Mouse (Mus musculus): ENCODE measurements around the gene Olfr994.

DNA sequence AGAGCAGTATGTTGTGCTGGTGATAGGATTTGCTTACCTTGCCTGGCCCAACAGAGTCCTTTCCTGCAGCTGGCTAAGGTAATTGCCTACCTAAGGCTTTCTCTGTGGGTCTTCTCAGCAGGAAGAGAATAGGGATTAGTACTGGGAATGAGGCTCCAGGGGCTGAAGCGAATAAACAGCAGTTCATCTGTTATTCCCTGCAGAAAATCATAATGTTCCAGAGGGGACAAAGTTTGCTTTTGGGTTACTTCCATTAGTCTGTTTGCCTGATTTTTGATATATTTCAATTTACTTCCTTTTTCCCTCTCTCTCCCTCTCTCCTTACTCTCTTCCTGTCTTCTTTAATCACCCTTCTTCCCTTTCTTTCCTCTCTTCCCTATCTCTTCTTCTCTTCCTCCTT is 7.3 kb upstream of the Olfr994 start, which contains the start of gene Olfr995:
- TF ChIP-seq EP300 (IDR thresholded peaks at IDR 0.05; ENCODE audit: low read depth), result no peak
- no peak for TF ChIP-seq CTCF (IDR thresholded peaks at IDR 0.05; ENCODE audit: low read depth)
